Mouse (Mus musculus) neural tube, embryonic 15.5 days (tissue): ENCODE results near the gene Wnk4. TPM values are rescaled to one million over a fixed set of nuclear protein-coding genes. Genes with fewer than 3 reads are reported as not detected.

Experiments used
- ATAC-seq: fragments of 200-750 bp; cut with Nextera tagmentation; 2 replicates; pipeline ENCODE4 v1.8.0; 2017; ENCODE audit warnings: mild to moderate bottlenecking, moderate TSS enrichment, moderate library complexity; ENCODE audit not compliant: low FRiP score
- H3K27ac ChIP-seq: fragments of 300-500 bp; sonication (generic); replicated peaks from 2 replicates; pipeline ENCODE4 v1.5.1; 2015; ENCODE audit warnings: mild to moderate bottlenecking, inconsistent platforms
- H3K27me3 ChIP-seq: fragments of 300-500 bp; sonication (generic); replicated peaks from 2 replicates; pipeline ENCODE4 v1.6.1; 2015; ENCODE audit warnings: inconsistent platforms
- H3K36me3 ChIP-seq: fragments of 300-500 bp; sonication (generic); 2 replicates; pipeline ENCODE4 v1.6.1; 2015; ENCODE audit warnings: inconsistent platforms
- H3K4me1 ChIP-seq: fragments of 300-500 bp; sonication (generic); 2 replicates; pipeline ENCODE4 v1.6.1; 2015; ENCODE audit warnings: inconsistent platforms
- H3K4me2 ChIP-seq: fragments of 300-500 bp; sonication (generic); 2 replicates; pipeline ENCODE4 v1.6.1; 2015; ENCODE audit warnings: inconsistent platforms, mild to moderate bottlenecking, moderate library complexity
- H3K4me3 ChIP-seq: fragments of 300-500 bp; sonication (generic); replicated peaks from 2 replicates; pipeline ENCODE4 v1.5.1; 2015; ENCODE audit warnings: mild to moderate bottlenecking, inconsistent platforms
- H3K9ac ChIP-seq: fragments of 300-500 bp; sonication (generic); replicated peaks from 2 replicates; pipeline ENCODE4 v1.6.1; 2015; ENCODE audit warnings: mild to moderate bottlenecking, inconsistent platforms
- H3K9me3 ChIP-seq: fragments of 300-500 bp; sonication (generic); replicated peaks from 2 replicates; pipeline ENCODE4 v1.6.1; 2016; ENCODE audit warnings: inconsistent platforms
- WGBS: fragments of 180-500 bp; shearing (Covaris S2); methylation state at CpG from one replicate; pipeline ENCODE4 v1.1.7; 2015; ENCODE audit warnings: mixed read lengths; 5-methylcytosine and 5-hydroxymethylcytosine counted together
- polyA plus RNA-seq: library from polyadenylated mRNA; unstranded; fragments of >200 nt; fragmentation: Nextera tagmentation; extraction: Ambion mirVana; gene quantifications from 2 replicates; pipeline ENCODE4 v1.2.1, GENCODE M21; 2015

The Wnk4 gene
- polyA plus RNA-seq, 1 experiment from 2014 or later = 7.0 TPM

- peaks cover 55% of the 10 kb centered on the region for H3K27me3 ChIP-seq
- H3K4me1 ChIP-seq = peaks cover 52% of the 10 kb centered on the region
- 4% methylated on average over 32 of the region's 32 CpGs for WGBS
- H3K36me3 ChIP-seq = peaks cover 7% of the 10 kb centered on the region
- no peak overlapping the region for H3K9ac ChIP-seq
- no peak for ATAC-seq
- no peak overlapping the region for H3K4me2 ChIP-seq
- H3K9me3 ChIP-seq = no peaks in the 10 kb centered on the region
- H3K27ac ChIP-seq = no peak overlapping the region
- H3K4me3 ChIP-seq = no peak overlapping the region
Observed at GRCm38 (mm10) chr11:101263138-101263988, 3.0 kb downstream of the Wnk4 start.

GRCm38 (mm10) chr11:101263989-101264280, 3.6 kb downstream of the Wnk4 start:
- peaks cover 55% of the 10 kb centered on the region for H3K27me3 ChIP-seq
- H3K9ac ChIP-seq = no peak overlapping the region
- no peak overlapping the region for H3K4me2 ChIP-seq
- no peak for ATAC-seq
- no peak overlapping the region for H3K27ac ChIP-seq
- WGBS = 8% methylated on average over 3 of the region's 3 CpGs
- peaks cover 52% of the 10 kb centered on the region for H3K4me1 ChIP-seq
- no peak overlapping the region for H3K4me3 ChIP-seq
- 0 out of 2 replicates have a peak, but pooled peaks cover 4% of the 10 kb centered on the region for H3K36me3 ChIP-seq
- H3K9me3 ChIP-seq = no peaks in the 10 kb centered on the region

GRCm38 (mm10) chr11:101264954-101265471, 4.6 kb downstream of the Wnk4 start:
- H3K9me3 ChIP-seq = no peaks in the 10 kb centered on the region
- H3K4me2 ChIP-seq = peak overlapping the region; percentile 62
- H3K4me3 ChIP-seq = peak overlapping the region; percentile 36
- H3K36me3 ChIP-seq = no peaks in the 10 kb centered on the region
- ATAC-seq = no peak
- WGBS = 3% methylated on average over 31 of the region's 31 CpGs
- no peak overlapping the region for H3K27ac ChIP-seq
- peaks cover 52% of the 10 kb centered on the region for H3K27me3 ChIP-seq
- 0 out of 2 replicates have a peak overlapping the region, but pooled peaks have one; percentile 20 for H3K9ac ChIP-seq
- peaks cover 45% of the 10 kb centered on the region for H3K4me1 ChIP-seq

GRCm38 (mm10) chr11:101265906-101266305, 5.5 kb downstream of the Wnk4 start:
- Histone ChIP-seq H3K4me3 (peak overlapping the region; percentile 36; the same call in 1 of the 2 replicates), H3K4me1 (peaks cover 36% of the 10 kb centered on the region), H3K9ac (no peak overlapping the region), H3K27ac (no peak overlapping the region), H3K27me3 (peaks cover 49% of the 10 kb centered on the region), H3K4me2 (peak overlapping the region; percentile 62; the same call in 1 of the 2 replicates), H3K9me3 (no peaks in the 10 kb centered on the region), H3K36me3 (no peaks in the 10 kb centered on the region)
- 30% methylated on average over 6 of the region's 6 CpGs for WGBS
- ATAC-seq = no peak

- 38% methylated on average over 10 of the region's 10 CpGs for WGBS
- Histone ChIP-seq H3K4me3 (no peak overlapping the region), H3K27ac (no peak overlapping the region; the same call in 1 of the 2 replicates), H3K27me3 (peaks cover 23% of the 10 kb centered on the region), H3K4me2 (peak overlapping the region; percentile 34), H3K36me3 (no peaks in the 10 kb centered on the region), H3K9ac (0 out of 2 replicates have a peak overlapping the region, but pooled peaks have one; percentile 20), H3K4me1 (peaks cover 13% of the 10 kb centered on the region), H3K9me3 (no peaks in the 10 kb centered on the region)
- ATAC-seq = no peak
Observed at GRCm38 (mm10) chr11:101269577-101270116, 9.3 kb downstream of the Wnk4 start.

GRCm38 (mm10) chr11:101272446-101272845, 12.1 kb downstream of the Wnk4 start:
- H3K27me3 ChIP-seq = 0 out of 2 replicates have a peak, but pooled peaks cover 3% of the 10 kb centered on the region
- WGBS = 76% methylated on average over 3 of the region's 3 CpGs
- H3K9ac ChIP-seq = no peak overlapping the region
- H3K27ac ChIP-seq = no peak overlapping the region
- H3K9me3 ChIP-seq = no peaks in the 10 kb centered on the region
- H3K4me3 ChIP-seq = no peak overlapping the region
- H3K36me3 ChIP-seq = no peaks in the 10 kb centered on the region; the same call in 1 of the 2 replicates
- ATAC-seq = no peak
- H3K4me2 ChIP-seq = no peak overlapping the region
- H3K4me1 ChIP-seq = peaks cover 17% of the 10 kb centered on the region

- Histone ChIP-seq H3K4me2 (no peak overlapping the region), H3K27ac (no peak overlapping the region), H3K27me3 (no peaks in the 10 kb centered on the region), H3K4me1 (peaks cover 29% of the 10 kb centered on the region), H3K9me3 (no peaks in the 10 kb centered on the region), H3K9ac (no peak overlapping the region), H3K4me3 (no peak overlapping the region), H3K36me3 (no peaks in the 10 kb centered on the region; the same call in 1 of the 2 replicates)
- 78% methylated on average over 4 of the region's 4 CpGs for WGBS
- no peak for ATAC-seq
Observed at GRCm38 (mm10) chr11:101275309-101275708, 14.9 kb downstream of the Wnk4 start.

GRCm38 (mm10) chr11:101276319-101277070, 16.1 kb downstream of the Wnk4 start:
- Histone ChIP-seq H3K36me3 (no peaks in the 10 kb centered on the region; the same call in 1 of the 2 replicates), H3K27me3 (no peaks in the 10 kb centered on the region), H3K27ac (no peak overlapping the region), H3K9me3 (no peaks in the 10 kb centered on the region), H3K4me1 (peaks cover 29% of the 10 kb centered on the region), H3K9ac (no peak overlapping the region), H3K4me3 (no peak overlapping the region), H3K4me2 (peak overlapping the region; percentile 88)
- ATAC-seq = no peak
- 35% methylated on average over 27 of the region's 27 CpGs for WGBS

- Histone ChIP-seq H3K36me3 (no peaks in the 10 kb centered on the region; the same call in 1 of the 2 replicates), H3K4me3 (peak overlapping the region; percentile 66), H3K9ac (peak overlapping the region; percentile 78), H3K4me1 (peaks cover 29% of the 10 kb centered on the region), H3K9me3 (no peaks in the 10 kb centered on the region), H3K4me2 (peak overlapping the region; percentile 88), H3K27me3 (no peaks in the 10 kb centered on the region; the same call in 1 of the 2 replicates), H3K27ac (no peak overlapping the region)
- ATAC-seq = no peak
- 57% methylated on average over 12 of the region's 12 CpGs for WGBS
Observed at GRCm38 (mm10) chr11:101277381-101278222, 17.2 kb downstream of the Wnk4 start.

GRCm38 (mm10) chr11:101278223-101279192, 18.1 kb downstream of the Wnk4 start, which contains the start of the genes Cntd1 and Coa3:
Gene Cntd1 (plus strand): TSS chr11:101279012.
Gene Coa3 (minus strand): TSS chr11:101279114.
- no peaks in the 10 kb centered on the region for H3K9me3 ChIP-seq
- ATAC-seq = peak; percentile 96
- H3K36me3 ChIP-seq = no peaks in the 10 kb centered on the region; the same call in 1 of the 2 replicates
- no peaks in the 10 kb centered on the region; the same call in 1 of the 2 replicates for H3K27me3 ChIP-seq
- peak within 1 kb of the TSS; percentile 82 for H3K27ac ChIP-seq
- peak within 1 kb of the TSS; percentile 78 for H3K9ac ChIP-seq
- peaks cover 29% of the 10 kb centered on the region for H3K4me1 ChIP-seq
- H3K4me2 ChIP-seq = peak within 1 kb of the TSS; percentile 88
- WGBS = 10% methylated on average over 45 of the region's 45 CpGs
- H3K4me3 ChIP-seq = peak within 1 kb of the TSS; percentile 66
